Mouse (Mus musculus) embryonic facial prominence, embryonic 15.5 days (tissue): Measurements from ENCODE around the gene Lrrc59. TPM values are rescaled to one million over a fixed set of nuclear protein-coding genes. Genes with fewer than 3 reads are reported as not detected.

Experiments used
- ATAC-seq: fragments of 200-750 bp; cut with Nextera tagmentation; 2 replicates; pipeline ENCODE4 v1.8.0; 2017; ENCODE audit warnings: low read depth, moderate TSS enrichment; ENCODE audit not compliant: insufficient number of reproducible peaks, low FRiP score, low TSS enrichment
- H3K27ac ChIP-seq: fragments of 300-500 bp; sonication (generic); replicated peaks from 2 replicates; pipeline ENCODE4 v1.5.1; 2015; ENCODE audit warnings: mild to moderate bottlenecking, inconsistent platforms
- H3K27me3 ChIP-seq: fragments of 300-500 bp; sonication (generic); 2 replicates; pipeline ENCODE4 v1.6.1; 2015; ENCODE audit warnings: inconsistent platforms
- H3K36me3 ChIP-seq: fragments of 300-500 bp; sonication (generic); 2 replicates; pipeline ENCODE4 v1.6.1; 2015; ENCODE audit warnings: mild to moderate bottlenecking, inconsistent platforms
- H3K4me1 ChIP-seq: fragments of 300-500 bp; sonication (generic); 2 replicates; pipeline ENCODE4 v1.6.1; 2015; ENCODE audit warnings: inconsistent platforms
- H3K4me2 ChIP-seq: fragments of 300-500 bp; sonication (generic); replicated peaks from 2 replicates; pipeline ENCODE4 v1.6.1; 2015; ENCODE audit warnings: mild to moderate bottlenecking, inconsistent platforms
- H3K4me3 ChIP-seq: fragments of 300-500 bp; sonication (generic); replicated peaks from 2 replicates; pipeline ENCODE4 v1.5.1; 2015; ENCODE audit warnings: mild to moderate bottlenecking, inconsistent platforms
- H3K9ac ChIP-seq: fragments of 300-500 bp; sonication (generic); 2 replicates; pipeline ENCODE4 v1.6.1; 2015; ENCODE audit warnings: inconsistent platforms
- H3K9me3 ChIP-seq: fragments of 300-500 bp; sonication (generic); replicated peaks from 2 replicates; pipeline ENCODE4 v1.6.1; 2016; ENCODE audit warnings: inconsistent platforms
- WGBS: fragments of 180-500 bp; shearing (Covaris S2); methylation state at CpG from one replicate; pipeline ENCODE4 v1.1.7; 2015; 5-methylcytosine and 5-hydroxymethylcytosine counted together
- polyA plus RNA-seq: library from polyadenylated mRNA; unstranded; fragments of >200 nt; fragmentation: Nextera tagmentation; extraction: Ambion mirVana; gene quantifications from 2 replicates; pipeline ENCODE4 v1.2.1, GENCODE M21; 2015

Lrrc59 gene
- polyA plus RNA-seq, 1 experiment from 2014 or later: 216 TPM

DNA sequence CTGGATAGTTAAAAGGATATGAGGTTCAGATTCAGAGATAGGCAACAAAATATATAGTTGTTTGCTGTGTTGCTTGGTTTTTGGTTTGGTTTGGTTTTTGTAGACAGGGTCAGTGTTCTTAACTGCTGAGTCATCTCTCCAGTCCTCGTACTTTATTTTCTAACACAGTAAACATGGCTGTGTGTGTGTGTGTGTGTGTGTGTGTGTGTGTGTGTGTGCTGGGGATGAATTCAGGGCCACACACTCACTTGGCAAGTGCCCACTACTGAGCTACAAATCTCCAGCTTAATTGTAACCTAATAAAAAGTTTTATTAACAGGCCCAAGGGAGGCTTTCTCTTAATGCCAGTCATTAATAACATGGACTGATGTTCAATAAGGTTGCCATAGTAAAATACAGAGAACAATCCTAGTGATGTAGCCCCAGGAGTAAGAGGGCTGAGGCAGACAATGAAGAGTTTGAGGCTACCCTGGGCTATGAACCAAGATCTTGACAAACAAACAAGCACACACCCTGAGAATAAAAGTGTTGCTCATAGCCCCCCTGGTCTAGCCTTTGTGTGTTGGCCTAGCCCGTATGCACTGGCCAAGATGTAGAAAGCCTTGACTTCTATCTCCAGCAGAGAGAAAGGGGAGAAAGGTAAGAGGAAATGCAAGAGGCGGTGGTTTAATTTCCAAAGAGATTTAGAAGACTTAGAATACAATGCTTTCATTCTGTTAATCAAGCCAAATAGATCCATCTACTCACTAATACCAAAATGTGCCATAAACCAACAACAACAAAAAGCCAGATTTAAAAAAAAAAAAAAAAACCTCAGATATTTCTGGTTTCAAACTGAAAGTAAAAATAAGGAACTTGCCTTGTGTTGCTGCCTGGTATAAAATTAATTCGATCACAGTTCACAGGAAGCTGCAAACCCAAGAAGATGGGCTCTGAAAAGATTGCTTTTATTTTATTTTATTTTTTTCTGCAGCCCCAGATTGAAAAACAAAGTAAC is 18.5 kb upstream of the Lrrc59 start:
- WGBS: 76% methylated on average over 4 of the region's 4 CpGs
- Histone ChIP-seq H3K4me3 (no peak overlapping the region), H3K4me1 (0 out of 2 replicates have a peak, but pooled peaks cover 5% of the 10 kb centered on the region), H3K36me3 (no peaks in the 10 kb centered on the region), H3K9ac (no peak overlapping the region), H3K4me2 (no peak overlapping the region), H3K27ac (no peak overlapping the region), H3K27me3 (no peaks in the 10 kb centered on the region), H3K9me3 (no peaks in the 10 kb centered on the region)
- ATAC-seq: no peak

- Histone ChIP-seq H3K27ac (no peak overlapping the region), H3K27me3 (no peaks in the 10 kb centered on the region), H3K4me1 (0 out of 2 replicates have a peak, but pooled peaks cover 3% of the 10 kb centered on the region), H3K4me3 (no peak overlapping the region), H3K36me3 (no peaks in the 10 kb centered on the region), H3K9ac (no peak overlapping the region), H3K9me3 (no peaks in the 10 kb centered on the region), H3K4me2 (no peak overlapping the region)
- 74% methylated on average over 4 of the region's 4 CpGs for WGBS
- ATAC-seq: no peak
Observed at GRCm38 (mm10) chr11:94614603-94615002, 15.0 kb upstream of the Lrrc59 start.

DNA sequence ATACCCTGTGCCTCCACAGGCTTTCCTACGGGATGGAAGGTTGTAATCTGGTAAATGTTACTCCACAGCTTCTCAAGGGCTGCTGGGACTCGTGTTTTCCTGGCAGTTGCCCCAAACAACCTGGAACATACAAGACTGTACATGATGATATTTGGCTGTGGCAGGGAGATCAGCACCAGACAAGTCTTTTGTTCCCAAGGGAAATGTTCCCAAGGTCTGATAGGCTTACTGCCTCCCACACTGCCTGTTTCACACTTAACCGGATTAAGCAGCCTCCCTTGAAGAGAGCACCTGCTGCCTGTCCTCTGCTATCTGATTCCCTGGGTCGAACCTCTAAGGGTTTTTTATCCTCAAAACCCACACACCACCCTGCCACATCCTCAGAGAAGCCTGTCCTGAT is 14.1 kb upstream of the Lrrc59 start:
- H3K36me3 ChIP-seq: no peaks in the 10 kb centered on the region
- H3K27ac ChIP-seq: no peak overlapping the region
- H3K27me3 ChIP-seq: no peaks in the 10 kb centered on the region
- H3K9ac ChIP-seq: no peak overlapping the region
- no peak overlapping the region for H3K4me2 ChIP-seq
- ATAC-seq: peak; percentile 43; the same call in 1 of the 2 replicates
- 16% methylated on average over 4 of the region's 4 CpGs for WGBS
- no peak overlapping the region for H3K4me3 ChIP-seq
- 0 out of 2 replicates have a peak, but pooled peaks cover 3% of the 10 kb centered on the region for H3K4me1 ChIP-seq
- H3K9me3 ChIP-seq: no peaks in the 10 kb centered on the region

- H3K27me3 ChIP-seq: no peaks in the 10 kb centered on the region
- H3K4me1 ChIP-seq: 0 out of 2 replicates have a peak, but pooled peaks cover 3% of the 10 kb centered on the region
- no peak overlapping the region for H3K4me3 ChIP-seq
- H3K27ac ChIP-seq: no peak overlapping the region
- no peak overlapping the region for H3K9ac ChIP-seq
- H3K36me3 ChIP-seq: no peaks in the 10 kb centered on the region
- H3K4me2 ChIP-seq: no peak overlapping the region
- no peaks in the 10 kb centered on the region for H3K9me3 ChIP-seq
- 85% methylated on average over 2 of the region's 2 CpGs for WGBS
- no peak for ATAC-seq
Observed at GRCm38 (mm10) chr11:94617646-94618045, 11.9 kb upstream of the Lrrc59 start.

DNA sequence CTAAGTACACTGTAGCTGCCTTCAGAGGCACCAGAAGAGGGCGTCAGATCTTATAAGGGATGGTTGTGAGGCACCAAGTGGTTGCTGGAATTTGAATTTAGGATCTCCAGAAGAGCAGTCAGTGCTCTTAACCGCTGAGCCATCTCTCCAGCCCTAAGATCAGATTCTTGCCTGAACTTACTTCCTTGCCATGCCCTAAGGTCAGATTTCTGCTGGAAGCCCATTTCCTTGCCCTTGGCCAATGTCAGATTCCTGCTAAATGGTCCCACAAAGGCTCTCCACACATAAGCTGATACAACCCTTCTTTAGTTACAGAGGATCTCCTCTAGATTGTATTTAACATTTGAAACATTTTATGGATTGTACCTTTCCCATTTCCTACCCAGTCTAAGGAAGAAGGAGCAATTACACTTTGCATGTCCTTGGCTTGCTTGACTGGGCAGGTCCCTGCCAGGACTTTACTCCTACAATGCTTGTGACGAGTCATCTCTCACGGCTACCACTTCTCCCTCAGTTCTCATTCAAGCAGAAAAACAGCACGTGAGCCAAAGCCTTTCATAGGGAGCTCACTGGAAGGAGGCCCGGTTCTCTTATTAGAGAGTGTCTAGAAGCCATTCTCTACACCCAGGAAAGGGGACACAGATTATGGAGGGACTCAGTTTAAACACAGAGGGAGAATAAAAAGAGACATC is 8.7 kb upstream of the Lrrc59 start:
- H3K9me3 ChIP-seq: no peaks in the 10 kb centered on the region
- no peak for ATAC-seq
- H3K36me3 ChIP-seq: no peaks in the 10 kb centered on the region
- no peak overlapping the region for H3K27ac ChIP-seq
- H3K4me2 ChIP-seq: no peak overlapping the region
- 57% methylated on average over 6 of the region's 6 CpGs for WGBS
- no peak overlapping the region for H3K4me3 ChIP-seq
- H3K4me1 ChIP-seq: no peaks in the 10 kb centered on the region
- no peaks in the 10 kb centered on the region for H3K27me3 ChIP-seq
- H3K9ac ChIP-seq: no peak overlapping the region

- no peaks in the 10 kb centered on the region for H3K4me1 ChIP-seq
- no peak overlapping the region for H3K9ac ChIP-seq
- no peak for ATAC-seq
- no peaks in the 10 kb centered on the region for H3K27me3 ChIP-seq
- no peak overlapping the region for H3K4me2 ChIP-seq
- no peak overlapping the region for H3K4me3 ChIP-seq
- no peaks in the 10 kb centered on the region for H3K9me3 ChIP-seq
- no peaks in the 10 kb centered on the region for H3K36me3 ChIP-seq
- no peak overlapping the region for H3K27ac ChIP-seq
Observed at GRCm38 (mm10) chr11:94621458-94621852, 8.1 kb upstream of the Lrrc59 start.

DNA sequence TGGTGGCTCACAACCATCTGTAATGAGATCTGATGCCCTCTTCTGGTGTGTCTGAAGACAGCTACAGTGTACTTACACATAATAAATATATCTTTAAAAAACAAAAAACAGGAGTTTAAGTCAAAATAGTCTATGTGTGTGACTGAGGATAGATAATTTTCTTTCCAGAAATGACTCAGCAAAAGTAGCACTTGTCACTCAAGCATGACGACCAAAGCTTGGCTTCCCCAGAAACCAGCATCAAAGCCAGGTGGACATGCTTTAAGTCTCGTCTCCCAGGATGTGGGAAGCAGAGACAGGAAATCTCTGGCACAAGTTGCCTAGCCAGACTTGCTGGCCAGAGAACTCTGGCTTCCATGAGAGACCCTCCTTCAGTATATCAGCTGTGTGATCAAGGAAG is 7.4 kb upstream of the Lrrc59 start:
- Histone ChIP-seq H3K4me1 (no peaks in the 10 kb centered on the region), H3K27ac (no peak overlapping the region), H3K9ac (no peak overlapping the region), H3K4me2 (no peak overlapping the region), H3K9me3 (no peaks in the 10 kb centered on the region), H3K36me3 (no peaks in the 10 kb centered on the region), H3K4me3 (no peak overlapping the region), H3K27me3 (no peaks in the 10 kb centered on the region)
- WGBS: 68% methylated on average over 2 of the region's 2 CpGs
- no peak for ATAC-seq

DNA sequence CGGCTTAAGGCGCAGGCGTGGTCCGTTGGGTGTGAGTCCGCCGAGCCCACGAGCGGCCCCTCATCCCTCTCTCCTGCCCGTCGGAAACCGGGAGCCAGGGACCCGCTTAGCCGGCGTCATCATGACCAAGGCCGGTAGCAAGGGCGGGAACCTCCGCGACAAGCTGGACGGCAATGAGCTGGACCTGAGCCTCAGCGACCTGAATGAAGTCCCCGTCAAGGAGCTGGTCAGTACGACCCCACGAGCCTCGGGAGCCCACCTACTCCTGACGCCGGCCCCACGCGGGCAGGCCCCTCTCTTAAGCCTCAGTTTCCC is 274 bp downstream of the Lrrc59 start:
- Histone ChIP-seq H3K27ac (peak overlapping the region; percentile 18), H3K9ac (peak overlapping the region; percentile 88), H3K4me2 (peak overlapping the region; percentile 63), H3K4me3 (peak overlapping the region; percentile 76), H3K9me3 (no peaks in the 10 kb centered on the region), H3K36me3 (peaks cover 29% of the 10 kb centered on the region), H3K27me3 (no peaks in the 10 kb centered on the region), H3K4me1 (peaks cover 12% of the 10 kb centered on the region)
- 0 out of 2 replicates have a peak, but pooled peaks have one; percentile 8 for ATAC-seq
- 1% methylated on average over 10 of the region's 28 CpGs for WGBS

GRCm38 (mm10) chr11:94630199-94631011 is 838 bp downstream of the Lrrc59 start:
- Histone ChIP-seq H3K4me3 (peak overlapping the region; percentile 76), H3K27ac (peak overlapping the region; percentile 18), H3K9ac (peak overlapping the region; percentile 88), H3K4me2 (peak overlapping the region; percentile 63), H3K36me3 (peaks cover 34% of the 10 kb centered on the region), H3K4me1 (peaks cover 12% of the 10 kb centered on the region), H3K27me3 (no peaks in the 10 kb centered on the region), H3K9me3 (no peaks in the 10 kb centered on the region)
- 8% methylated on average over 26 of the region's 26 CpGs for WGBS
- ATAC-seq: no peak

GRCm38 (mm10) chr11:94631969-94632368 is 2.4 kb downstream of the Lrrc59 start:
- Histone ChIP-seq H3K36me3 (peaks cover 50% of the 10 kb centered on the region), H3K27ac (no peak overlapping the region), H3K9ac (no peak overlapping the region), H3K4me2 (no peak overlapping the region), H3K4me3 (no peak overlapping the region), H3K4me1 (peaks cover 12% of the 10 kb centered on the region), H3K27me3 (no peaks in the 10 kb centered on the region), H3K9me3 (no peaks in the 10 kb centered on the region)
- WGBS: 87% methylated on average over 5 of the region's 5 CpGs
- no peak for ATAC-seq

GRCm38 (mm10) chr11:94632988-94633387 is 3.4 kb downstream of the Lrrc59 start:
- H3K9ac ChIP-seq: no peak overlapping the region
- 87% methylated on average over 8 of the region's 8 CpGs for WGBS
- peaks cover 12% of the 10 kb centered on the region for H3K4me1 ChIP-seq
- no peaks in the 10 kb centered on the region for H3K27me3 ChIP-seq
- H3K27ac ChIP-seq: no peak overlapping the region
- H3K4me2 ChIP-seq: no peak overlapping the region
- H3K9me3 ChIP-seq: no peaks in the 10 kb centered on the region
- H3K4me3 ChIP-seq: no peak overlapping the region
- H3K36me3 ChIP-seq: peaks cover 60% of the 10 kb centered on the region
- no peak for ATAC-seq
